Mouse (Mus musculus) MEL-GATA-1-ER (cell line): ENCODE results near the gene Abr.
A peak's percentile ranks its signal among the peaks of the same experiment; 100 is the strongest.

Source experiments
- DNase-seq: peaks from one replicate; pipeline ENCODE4 v3.0.0-alpha.2; 2012; ENCODE audit warnings: low read depth; ENCODE audit errors: extremely low read depth

Gene Abr

GRCm38 (mm10) chr11:76458730-76459129 lies 163.4 kb downstream of the Abr start:
- no peak for DNase-seq

- DNase-seq: no peak
Observed at GRCm38 (mm10) chr11:76456897-76457296, 165.2 kb downstream of the Abr start.

- peak; percentile 21 for DNase-seq
Observed at GRCm38 (mm10) chr11:76456233-76456632, 165.9 kb downstream of the Abr start.

DNA sequence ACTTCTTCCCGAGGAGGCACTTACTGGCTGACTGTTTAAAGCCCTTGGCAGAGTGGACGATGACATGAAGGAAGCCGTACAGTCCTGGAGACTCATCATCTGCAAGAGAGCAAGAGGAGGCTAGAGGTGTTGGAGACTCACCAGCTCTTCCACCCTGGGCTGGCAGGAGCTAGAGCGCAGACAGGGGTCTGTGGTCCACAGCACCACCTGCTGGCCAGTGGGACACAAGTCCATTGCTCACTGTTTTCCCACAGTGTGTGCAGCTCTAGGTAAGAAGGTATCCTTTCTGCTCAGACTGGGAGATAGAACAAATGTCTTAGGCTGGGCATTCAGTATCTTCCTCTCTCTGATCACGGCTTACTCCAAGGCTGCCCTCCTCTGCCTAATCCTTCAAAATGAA lies 167.6 kb downstream of the Abr start:
- peak; percentile 26 for DNase-seq

- no peak for DNase-seq
Observed at GRCm38 (mm10) chr11:76450202-76450561, 171.9 kb downstream of the Abr start.

GRCm38 (mm10) chr11:76449520-76450201 lies 172.5 kb downstream of the Abr start:
- DNase-seq: no peak

DNA sequence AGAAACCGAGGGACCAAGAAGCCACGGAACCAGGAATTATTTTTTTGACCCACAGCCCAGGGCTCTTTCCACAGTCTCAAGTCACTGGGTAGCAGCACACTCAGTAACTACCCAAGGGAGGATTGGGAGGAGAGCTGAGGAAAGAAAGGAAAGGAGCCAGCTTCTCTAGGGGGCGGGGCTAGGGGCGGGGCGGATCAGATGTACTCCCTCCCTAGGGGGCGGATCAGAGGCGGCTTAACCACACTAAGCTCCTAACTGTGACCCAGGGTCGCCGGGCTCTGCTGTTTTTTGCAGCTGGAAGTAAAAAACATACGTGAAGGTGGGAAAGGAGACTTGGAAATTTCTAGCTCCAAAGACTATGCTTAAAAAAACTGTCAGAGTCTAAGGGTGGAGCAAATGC lies 175.9 kb downstream of the Abr start:
- no peak for DNase-seq

DNA sequence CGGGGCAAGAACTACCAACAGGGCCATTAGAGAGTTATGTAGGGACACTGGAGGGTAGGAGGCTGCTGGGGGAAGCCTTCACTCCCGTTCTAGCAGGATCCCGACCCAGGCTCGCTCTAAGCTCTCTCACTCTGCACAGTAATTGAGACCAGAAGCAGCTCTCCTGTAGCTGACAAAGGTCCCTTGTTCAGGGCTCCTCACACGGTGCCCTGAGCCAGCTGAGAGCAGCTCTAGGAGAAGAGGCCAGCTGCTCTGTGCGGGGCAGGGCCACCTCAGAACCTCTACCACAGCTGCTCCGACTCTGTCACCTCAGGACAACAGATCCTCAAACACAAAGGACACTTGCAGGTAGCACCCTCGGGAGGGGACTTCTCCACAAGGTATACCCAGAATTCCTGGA lies 176.7 kb downstream of the Abr start:
- no peak for DNase-seq

- no peak for DNase-seq
Observed at GRCm38 (mm10) chr11:76439666-76440065, 182.4 kb downstream of the Abr start.

GRCm38 (mm10) chr11:76436864-76437437 lies 185.2 kb downstream of the Abr start:
- no peak for DNase-seq

DNA sequence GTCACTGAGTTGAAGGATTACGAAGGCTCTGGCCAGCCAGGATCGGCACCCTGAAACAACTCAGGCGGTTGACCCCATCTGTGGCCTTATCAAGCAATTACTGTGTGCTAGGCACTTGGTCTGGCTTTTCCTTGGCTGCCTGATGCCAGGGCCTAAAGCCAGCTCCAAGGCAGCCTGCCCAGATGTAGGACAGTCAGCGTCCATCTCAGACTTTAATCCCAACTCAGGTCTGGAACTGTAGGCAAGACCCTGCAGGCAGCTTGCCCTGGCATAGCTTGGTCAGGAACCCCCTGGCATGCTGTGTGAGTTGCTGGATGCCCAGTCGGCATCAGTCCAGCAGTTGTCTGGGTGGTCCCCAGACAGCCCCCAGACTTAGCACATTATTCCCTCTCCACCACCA lies 186.1 kb downstream of the Abr start:
- DNase-seq: no peak

DNA sequence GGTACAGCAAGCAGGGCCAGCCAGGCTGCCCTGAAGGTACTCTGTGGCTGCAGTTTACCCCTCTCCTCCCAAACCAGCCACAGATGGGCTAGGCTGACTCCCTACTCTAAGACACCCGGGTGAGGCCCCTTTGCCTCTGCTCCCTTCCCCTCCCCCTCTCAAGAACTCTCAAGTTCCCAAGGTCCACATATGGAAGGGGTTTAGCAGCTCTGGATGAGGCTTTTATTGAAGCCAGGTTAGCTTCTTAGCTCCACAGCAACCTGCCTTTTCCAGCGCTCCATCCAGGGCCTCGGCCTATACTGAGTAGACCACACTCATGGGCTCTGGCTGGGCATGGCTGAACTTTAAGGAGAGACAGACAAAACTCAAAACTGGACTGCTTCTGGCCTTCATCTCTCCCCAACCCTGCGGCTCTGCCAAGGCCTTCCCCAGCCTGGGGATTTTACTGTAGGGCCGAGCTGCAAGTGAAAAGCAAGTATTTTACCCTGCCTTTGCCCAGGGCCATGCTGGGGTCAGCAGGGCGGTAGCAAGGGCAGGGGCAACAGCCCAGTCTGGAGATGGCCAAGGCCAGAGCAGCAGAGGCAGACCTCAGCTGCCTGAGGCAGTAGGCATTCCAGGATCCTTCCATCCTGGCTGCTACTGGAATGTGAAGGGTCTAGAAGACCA lies 192.0 kb downstream of the Abr start:
- DNase-seq: no peak

- no peak for DNase-seq
Observed at GRCm38 (mm10) chr11:76429556-76429955, 192.6 kb downstream of the Abr start.

GRCm38 (mm10) chr11:76429046-76429445 lies 193.1 kb downstream of the Abr start:
- no peak for DNase-seq

DNA sequence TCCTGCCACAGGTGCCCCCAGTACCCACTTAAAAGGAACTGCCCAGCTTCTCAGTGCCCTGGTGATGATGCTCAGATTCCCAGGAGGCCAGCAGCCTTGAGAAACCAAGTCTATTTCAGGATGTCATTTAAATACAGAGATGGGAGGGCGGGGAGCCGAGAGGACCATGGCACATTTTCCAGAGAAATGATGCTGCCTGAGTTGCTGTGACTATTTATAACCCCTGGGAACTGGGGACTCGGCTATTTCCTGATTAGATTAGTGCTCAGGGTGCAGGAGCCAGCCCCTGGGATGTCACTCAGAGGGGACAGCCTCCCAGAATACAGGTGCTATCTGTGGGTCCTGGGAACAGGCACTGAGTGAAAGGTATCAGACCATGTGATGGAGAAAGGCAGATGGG lies 194.3 kb downstream of the Abr start:
- DNase-seq: no peak

DNA sequence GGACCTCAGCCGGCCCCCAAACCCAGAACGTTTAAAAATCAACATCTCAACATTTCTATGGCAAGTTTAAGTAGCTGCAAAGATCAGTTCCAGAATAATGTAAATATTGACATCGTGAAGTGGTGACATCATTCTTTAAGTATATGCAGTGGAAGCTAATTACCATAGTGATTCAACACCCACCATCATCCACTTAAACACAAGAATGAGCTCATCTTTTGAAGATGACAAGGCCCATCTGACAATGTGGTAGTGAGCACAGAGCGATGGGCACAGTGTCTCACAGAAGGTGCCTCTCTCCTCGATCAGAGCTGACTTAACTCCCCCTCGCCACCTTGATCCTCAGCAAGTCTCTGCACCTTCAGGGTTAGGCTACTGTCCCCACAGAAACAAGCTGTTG lies 196.4 kb downstream of the Abr start:
- DNase-seq: no peak

- DNase-seq: no peak
Observed at GRCm38 (mm10) chr11:76420896-76421295, 201.2 kb downstream of the Abr start.

GRCm38 (mm10) chr11:76419179-76419578 lies 202.9 kb downstream of the Abr start:
- no peak for DNase-seq

DNA sequence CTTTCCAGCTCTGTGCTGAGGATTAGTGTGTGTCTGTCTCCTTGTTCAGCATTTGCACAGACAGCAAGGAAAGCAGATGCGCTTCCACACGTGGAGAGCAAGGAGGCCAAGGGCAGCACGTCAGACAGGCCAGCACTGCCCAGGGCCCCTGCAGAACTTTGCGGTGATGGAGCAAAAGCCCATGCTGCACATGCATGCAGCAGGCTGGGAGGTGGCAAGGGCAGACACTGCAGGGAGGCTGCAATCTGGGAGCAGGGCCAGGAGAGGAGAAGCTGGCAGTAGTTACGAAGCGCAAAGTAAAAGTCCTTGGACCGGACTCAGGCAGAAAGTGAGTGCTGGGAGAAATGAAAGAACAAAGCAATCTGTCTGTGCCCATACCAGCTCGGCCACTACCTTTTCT lies 203.7 kb downstream of the Abr start:
- no peak for DNase-seq

DNA sequence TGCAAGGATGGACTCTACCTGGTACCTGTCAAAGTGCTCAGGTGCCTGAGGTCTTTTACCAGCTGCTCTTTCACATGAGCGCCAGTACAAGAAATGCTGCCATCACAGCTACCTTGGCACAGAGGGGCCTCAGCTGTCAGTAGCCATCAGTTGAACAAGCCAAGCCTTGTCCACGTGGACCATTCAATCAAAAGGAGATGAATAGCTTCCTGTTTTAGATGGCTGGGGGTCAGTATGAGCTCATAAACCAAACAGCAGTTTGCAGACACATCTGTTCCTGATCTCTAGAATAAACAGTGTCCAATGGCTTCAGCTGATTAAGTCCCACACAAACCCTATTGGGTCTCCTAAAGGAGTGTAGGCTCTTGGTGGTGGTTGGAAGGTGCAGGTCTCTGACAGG lies 206.1 kb downstream of the Abr start:
- no peak for DNase-seq

GRCm38 (mm10) chr11:76415001-76415400 lies 207.1 kb downstream of the Abr start:
- no peak for DNase-seq

- DNase-seq: no peak
Observed at GRCm38 (mm10) chr11:76413202-76413601, 208.9 kb downstream of the Abr start.

GRCm38 (mm10) chr11:76410826-76411225 lies 211.3 kb downstream of the Abr start:
- peak; percentile 42 for DNase-seq
